Mouse (Mus musculus) bone marrow macrophage, adult 2 months (primary cell): ENCODE data around the gene Cachd1.

ENCODE experiments used
- CTCF ChIP-seq: IDR thresholded peaks from 2 replicates; pipeline ENCODE4 v1.5.1; 2012; ENCODE audit warnings: low read depth, mild to moderate bottlenecking, low read length, moderate library complexity
- POLR2A ChIP-seq: IDR thresholded peaks from 2 replicates; pipeline ENCODE4 v1.6.1; 2012; ENCODE audit warnings: mild to moderate bottlenecking, low read depth, low read length, borderline replicate concordance

GRCm38 (mm10) chr4:100943689-100944088, 167.2 kb downstream of the Cachd1 start:
- no peak for TF ChIP-seq CTCF
- no peak for TF ChIP-seq POLR2A
